Mouse (Mus musculus) heart, embryonic 12.5 days (tissue): ENCODE data around the gene Shpk. TPM values are rescaled to one million over a fixed set of nuclear protein-coding genes. Genes with fewer than 3 reads are reported as not detected.

Experiments
- ATAC-seq: fragments of 200-750 bp; cut with Nextera tagmentation; 2 replicates; pipeline ENCODE4 v1.8.0; 2017; ENCODE audit warnings: moderate TSS enrichment, moderate library complexity; ENCODE audit not compliant: insufficient number of reproducible peaks, low FRiP score
- H3K27ac ChIP-seq: fragments of 300-500 bp; sonication (generic); 2 replicates; pipeline ENCODE4 v1.5.1; 2016; ENCODE audit warnings: mild to moderate bottlenecking, moderate library complexity; ENCODE audit not compliant: poor library complexity, severe bottlenecking
- H3K27me3 ChIP-seq: fragments of 300-500 bp; sonication (generic); replicated peaks from 2 replicates; pipeline ENCODE4 v1.6.1; 2016; ENCODE audit warnings: mild to moderate bottlenecking, moderate library complexity
- H3K36me3 ChIP-seq: fragments of 300-500 bp; sonication (generic); 2 replicates; pipeline ENCODE4 v1.6.1; 2016; ENCODE audit warnings: mild to moderate bottlenecking, moderate library complexity
- H3K4me1 ChIP-seq: fragments of 300-500 bp; sonication (generic); replicated peaks from 2 replicates; pipeline ENCODE4 v1.6.1; 2016; ENCODE audit warnings: mild to moderate bottlenecking
- H3K4me2 ChIP-seq: fragments of 300-500 bp; sonication (generic); 2 replicates; pipeline ENCODE4 v1.6.1; 2016; ENCODE audit warnings: mild to moderate bottlenecking, moderate library complexity
- H3K4me3 ChIP-seq: fragments of 300-500 bp; sonication (generic); 2 replicates; pipeline ENCODE4 v1.5.1; 2016; ENCODE audit warnings: mild to moderate bottlenecking
- H3K9ac ChIP-seq: fragments of 300-500 bp; sonication (generic); 2 replicates; pipeline ENCODE4 v1.6.1; 2016; ENCODE audit warnings: mild to moderate bottlenecking, moderate library complexity
- H3K9me3 ChIP-seq: fragments of 300-500 bp; sonication (generic); replicated peaks from 2 replicates; pipeline ENCODE4 v1.6.1; 2016; ENCODE audit warnings: mild to moderate bottlenecking, moderate library complexity
- WGBS: fragments of 180-500 bp; shearing (Covaris S2); methylation state at CpG from one replicate; pipeline ENCODE4 v1.1.7; 2016; 5-methylcytosine and 5-hydroxymethylcytosine counted together
- polyA plus RNA-seq: library from polyadenylated mRNA; unstranded; fragments of >200 nt; fragmentation: Nextera tagmentation; extraction: Ambion mirVana; gene quantifications from 2 replicates; pipeline ENCODE4 v1.2.1, GENCODE M21; 2016

Shpk gene
- polyA plus RNA-seq, 1 experiment from 2014 or later = 0.54 TPM

DNA sequence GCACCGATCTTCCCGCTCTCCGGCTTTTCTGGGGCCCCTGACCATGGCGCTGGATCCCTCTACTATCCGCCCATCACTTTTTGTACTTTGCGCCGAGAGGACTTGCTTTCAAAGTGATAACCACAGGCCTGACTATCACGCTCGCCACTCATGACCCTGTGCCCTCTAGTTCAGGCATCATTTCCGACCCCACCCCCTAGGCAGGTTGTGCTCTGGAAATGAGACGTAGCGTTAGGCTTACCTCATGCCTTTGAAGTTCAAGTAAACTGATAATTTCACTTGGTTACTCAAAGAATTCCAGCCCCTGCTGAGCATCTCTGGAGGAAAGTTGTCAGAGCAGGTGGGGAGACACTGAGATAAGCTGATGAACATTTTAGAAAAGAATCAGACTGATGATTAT, 619 bp downstream of the Shpk start:
- no peaks in the 10 kb centered on the region for H3K9me3 ChIP-seq
- H3K4me3 ChIP-seq = peak overlapping the region; percentile 69
- H3K4me2 ChIP-seq = peak overlapping the region; percentile 94
- H3K27ac ChIP-seq = no peak overlapping the region
- 2% methylated on average over 12 of the region's 12 CpGs for WGBS
- peaks cover 10% of the 10 kb centered on the region; the same call in 1 of the 2 replicates for H3K4me1 ChIP-seq
- ATAC-seq = no peak
- no peaks in the 10 kb centered on the region for H3K27me3 ChIP-seq
- peak overlapping the region; percentile 84 for H3K9ac ChIP-seq
- H3K36me3 ChIP-seq = peaks cover 4% of the 10 kb centered on the region

DNA sequence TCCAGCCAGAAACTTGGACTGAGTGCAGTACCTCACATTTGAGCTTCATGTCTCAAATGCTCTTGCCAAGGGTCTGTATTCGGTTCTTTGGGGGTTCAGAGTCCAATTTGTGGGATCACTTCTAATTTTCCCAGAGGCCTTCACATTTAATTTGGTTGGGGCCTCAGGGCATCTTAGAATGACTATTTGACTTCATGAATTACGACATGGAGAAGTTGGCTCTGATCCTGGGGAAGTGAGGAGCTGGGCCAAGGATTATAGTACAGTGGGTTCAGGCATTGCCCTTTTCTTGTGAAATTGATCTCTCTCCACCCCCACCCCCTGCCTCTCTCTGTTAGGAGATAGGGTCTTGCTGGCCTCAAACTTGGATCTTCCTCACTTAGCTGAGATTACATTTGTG, 1.8 kb downstream of the Shpk start:
- 83% methylated on average over 2 of the region's 2 CpGs for WGBS
- H3K9ac ChIP-seq = no peak overlapping the region
- H3K27me3 ChIP-seq = no peaks in the 10 kb centered on the region
- H3K27ac ChIP-seq = no peak overlapping the region
- H3K36me3 ChIP-seq = no peaks in the 10 kb centered on the region
- H3K9me3 ChIP-seq = no peaks in the 10 kb centered on the region
- no peak for ATAC-seq
- H3K4me3 ChIP-seq = no peak overlapping the region
- H3K4me2 ChIP-seq = no peak overlapping the region
- H3K4me1 ChIP-seq = peaks cover 10% of the 10 kb centered on the region; the same call in 1 of the 2 replicates

DNA sequence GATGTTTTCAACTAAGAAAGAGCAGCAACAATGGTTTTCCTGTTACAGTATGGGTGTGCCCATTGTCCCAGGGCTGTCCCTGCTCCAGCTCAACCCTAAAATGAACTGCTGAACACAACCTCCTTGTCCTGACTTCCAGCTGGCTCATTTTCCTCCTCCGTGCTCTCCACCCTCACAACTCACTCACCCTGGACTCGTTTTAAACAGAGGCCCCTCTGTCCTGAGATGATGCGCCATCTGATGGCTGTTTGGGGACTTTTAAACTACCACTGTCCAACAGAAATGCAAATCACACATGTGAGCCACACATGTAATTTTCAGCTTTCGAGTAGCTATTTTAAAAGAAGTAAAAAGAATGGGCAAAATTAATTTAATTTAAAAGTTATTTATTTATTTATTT, 2.3 kb downstream of the Shpk start:
- H3K27me3 ChIP-seq = no peaks in the 10 kb centered on the region
- H3K9ac ChIP-seq = no peak overlapping the region
- no peak for ATAC-seq
- no peak overlapping the region for H3K4me2 ChIP-seq
- no peaks in the 10 kb centered on the region for H3K9me3 ChIP-seq
- H3K4me1 ChIP-seq = peaks cover 10% of the 10 kb centered on the region; the same call in 1 of the 2 replicates
- H3K36me3 ChIP-seq = no peaks in the 10 kb centered on the region
- no peak overlapping the region for H3K27ac ChIP-seq
- H3K4me3 ChIP-seq = no peak overlapping the region
- 31% methylated on average over 4 of the region's 4 CpGs for WGBS

DNA sequence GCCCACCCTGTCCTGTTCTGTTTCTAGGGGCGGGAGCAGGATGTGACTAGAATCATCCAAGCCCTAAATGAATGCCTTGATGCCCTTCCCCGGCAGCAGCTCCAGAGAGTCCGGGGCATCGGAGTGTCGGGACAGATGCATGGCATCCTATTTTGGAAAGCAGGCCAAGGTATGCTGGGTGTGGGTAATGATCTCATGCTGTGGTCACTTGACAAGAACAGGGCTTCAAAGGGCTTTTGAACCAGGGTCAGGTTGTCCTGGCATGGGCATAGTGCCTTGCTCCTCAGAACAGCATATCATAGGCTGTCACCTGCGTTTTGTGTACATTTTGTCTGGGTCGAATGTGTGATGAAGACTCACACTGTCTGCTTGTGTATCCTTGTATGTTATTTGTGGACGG, 4.6 kb downstream of the Shpk start:
- no peak overlapping the region for H3K9ac ChIP-seq
- no peak for ATAC-seq
- WGBS = 79% methylated on average over 8 of the region's 8 CpGs

DNA sequence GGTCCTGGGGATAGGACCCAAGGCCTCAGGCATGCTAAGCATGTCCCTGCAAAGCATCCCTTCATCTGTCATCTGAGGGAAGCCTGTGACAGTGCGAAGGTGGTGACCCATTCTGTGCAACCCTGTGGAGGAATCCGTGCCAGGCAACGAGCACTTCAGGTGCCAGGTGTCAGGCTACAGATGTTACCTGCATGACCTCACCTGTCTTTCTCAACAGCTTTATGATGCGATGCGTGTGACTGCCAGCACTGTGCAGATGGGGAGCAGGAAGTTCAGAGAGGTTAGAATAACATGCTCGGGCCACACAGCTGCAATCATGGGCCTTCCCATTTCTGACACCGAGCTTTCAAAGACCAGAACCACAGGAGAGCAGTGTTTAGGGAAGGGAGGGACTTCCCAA, 5.9 kb downstream of the Shpk start:
- H3K27ac ChIP-seq = no peak overlapping the region
- H3K36me3 ChIP-seq = no peaks in the 10 kb centered on the region
- no peaks in the 10 kb centered on the region for H3K9me3 ChIP-seq
- 64% methylated on average over 7 of the region's 7 CpGs for WGBS
- no peak for ATAC-seq
- no peak overlapping the region for H3K9ac ChIP-seq
- H3K27me3 ChIP-seq = no peaks in the 10 kb centered on the region
- H3K4me1 ChIP-seq = no peaks in the 10 kb centered on the region
- H3K4me2 ChIP-seq = no peak overlapping the region
- H3K4me3 ChIP-seq = no peak overlapping the region

More for the DNA sequence above, 4.6 kb downstream of the Shpk start:
- H3K36me3 ChIP-seq = no peaks in the 10 kb centered on the region
- H3K4me3 ChIP-seq = no peak overlapping the region
- H3K27ac ChIP-seq = no peak overlapping the region
- no peaks in the 10 kb centered on the region for H3K9me3 ChIP-seq
- H3K4me1 ChIP-seq = peaks cover 4% of the 10 kb centered on the region; the same call in 1 of the 2 replicates
- no peak overlapping the region for H3K4me2 ChIP-seq
- no peaks in the 10 kb centered on the region for H3K27me3 ChIP-seq

DNA sequence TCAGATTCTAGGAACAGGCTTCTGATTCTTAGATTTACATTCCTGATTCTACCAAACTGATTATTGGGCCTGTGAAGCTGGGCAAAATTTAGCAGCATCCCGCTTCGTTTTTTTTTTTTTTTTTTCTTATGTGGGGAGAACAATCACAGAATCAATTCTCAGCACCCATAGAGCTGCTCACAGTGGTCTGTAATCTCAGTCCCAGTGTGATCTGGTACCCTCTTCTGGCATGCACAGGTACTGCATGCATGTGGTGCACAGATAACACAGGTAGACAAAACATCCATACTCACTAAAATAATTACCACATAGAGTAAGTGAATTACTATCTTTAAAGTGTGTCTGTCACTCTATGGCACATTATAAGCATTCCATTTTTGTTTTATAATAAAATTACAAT, 8.4 kb downstream of the Shpk start:
- no peak overlapping the region for H3K9ac ChIP-seq
- no peaks in the 10 kb centered on the region for H3K9me3 ChIP-seq
- no peak overlapping the region for H3K4me2 ChIP-seq
- ATAC-seq = no peak
- no peak overlapping the region for H3K4me3 ChIP-seq
- WGBS = 69% methylated on average over 2 of the region's 2 CpGs
- no peak overlapping the region for H3K27ac ChIP-seq
- H3K4me1 ChIP-seq = no peaks in the 10 kb centered on the region
- H3K27me3 ChIP-seq = no peaks in the 10 kb centered on the region
- no peaks in the 10 kb centered on the region for H3K36me3 ChIP-seq

DNA sequence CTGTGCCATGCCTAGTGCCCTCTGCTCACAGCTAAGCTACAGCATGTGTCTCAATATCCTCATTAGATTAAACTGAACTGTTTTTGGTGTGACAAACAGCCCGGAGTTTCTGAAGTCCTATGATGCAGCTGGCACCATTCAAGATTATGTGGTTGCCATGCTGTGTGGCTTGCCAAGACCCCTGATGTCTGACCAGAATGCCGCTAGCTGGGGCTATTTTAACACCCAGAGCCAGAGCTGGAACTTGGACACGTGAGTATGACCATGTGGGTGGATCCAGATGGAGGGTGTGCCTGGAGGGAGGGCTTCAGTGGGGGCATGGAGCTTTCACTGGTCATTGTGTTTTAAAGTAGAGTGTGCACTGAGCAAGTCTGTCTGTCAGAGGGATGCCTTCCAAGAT, 14.7 kb downstream of the Shpk start:
- 65% methylated on average over 3 of the region's 3 CpGs for WGBS
- peaks cover 6% of the 10 kb centered on the region; the same call in 1 of the 2 replicates for H3K27me3 ChIP-seq
- H3K9me3 ChIP-seq = no peaks in the 10 kb centered on the region
- no peak overlapping the region for H3K27ac ChIP-seq
- H3K4me2 ChIP-seq = no peak overlapping the region
- ATAC-seq = no peak
- no peaks in the 10 kb centered on the region for H3K4me1 ChIP-seq
- no peak overlapping the region for H3K9ac ChIP-seq
- no peaks in the 10 kb centered on the region for H3K36me3 ChIP-seq
- no peak overlapping the region for H3K4me3 ChIP-seq

DNA sequence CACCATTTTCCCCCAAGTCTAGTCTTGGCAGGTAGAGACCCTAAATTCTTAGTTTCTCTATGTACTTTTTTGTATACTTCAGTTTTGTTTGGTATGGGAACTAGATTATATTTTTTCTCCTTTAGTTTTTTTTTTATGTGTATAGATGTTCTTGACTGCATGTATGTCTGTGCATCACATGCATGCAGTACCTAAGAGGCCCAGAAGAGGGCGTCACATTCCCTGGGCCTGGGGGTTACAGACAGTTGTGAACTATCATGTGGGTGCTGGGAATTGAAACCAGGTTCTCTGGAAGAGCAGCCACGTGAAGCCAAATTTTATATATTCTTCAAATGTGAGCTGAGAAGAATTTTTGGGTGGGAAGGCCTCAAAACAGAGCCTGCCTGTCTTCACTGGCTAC, 20.4 kb downstream of the Shpk start:
- Histone ChIP-seq H3K9me3 (no peaks in the 10 kb centered on the region; the same call in 1 of the 2 replicates), H3K4me3 (no peak overlapping the region), H3K9ac (no peak overlapping the region), H3K36me3 (no peaks in the 10 kb centered on the region), H3K4me2 (no peak overlapping the region), H3K27me3 (peaks cover 6% of the 10 kb centered on the region; the same call in 1 of the 2 replicates), H3K4me1 (no peaks in the 10 kb centered on the region), H3K27ac (no peak overlapping the region)
- no peak for ATAC-seq
- WGBS = 40% methylated on average over 2 of the region's 2 CpGs

DNA sequence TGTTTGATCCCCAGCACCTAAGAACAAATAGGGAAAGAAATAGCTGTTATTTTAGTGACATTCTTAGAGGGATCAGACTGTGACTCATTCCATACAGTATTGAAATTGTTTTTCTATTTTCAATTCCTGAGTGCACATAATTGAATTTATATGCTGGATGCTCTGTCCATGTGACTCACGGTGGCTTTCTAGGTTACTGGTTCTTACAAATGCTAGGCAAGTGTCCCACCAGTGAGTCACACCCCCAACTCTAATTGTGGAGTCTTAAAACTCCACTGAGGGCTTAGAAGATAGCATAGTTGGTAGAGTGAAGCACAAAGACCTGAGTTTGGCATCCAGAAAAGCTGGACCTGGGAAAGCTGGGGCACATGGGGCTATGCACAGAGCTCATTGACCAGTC, 21.4 kb downstream of the Shpk start:
- whole genome bisulfite sequencing = 83% methylated on average over 1 of the region's 1 CpGs
- no peaks in the 10 kb centered on the region for H3K27me3 ChIP-seq
- no peaks in the 10 kb centered on the region; the same call in 1 of the 2 replicates for H3K9me3 ChIP-seq
- no peak overlapping the region for H3K27ac ChIP-seq
- H3K4me2 ChIP-seq = no peak overlapping the region
- H3K4me1 ChIP-seq = no peaks in the 10 kb centered on the region
- H3K36me3 ChIP-seq = no peaks in the 10 kb centered on the region
- no peak overlapping the region for H3K4me3 ChIP-seq
- H3K9ac ChIP-seq = no peak overlapping the region
- no peak for ATAC-seq

DNA sequence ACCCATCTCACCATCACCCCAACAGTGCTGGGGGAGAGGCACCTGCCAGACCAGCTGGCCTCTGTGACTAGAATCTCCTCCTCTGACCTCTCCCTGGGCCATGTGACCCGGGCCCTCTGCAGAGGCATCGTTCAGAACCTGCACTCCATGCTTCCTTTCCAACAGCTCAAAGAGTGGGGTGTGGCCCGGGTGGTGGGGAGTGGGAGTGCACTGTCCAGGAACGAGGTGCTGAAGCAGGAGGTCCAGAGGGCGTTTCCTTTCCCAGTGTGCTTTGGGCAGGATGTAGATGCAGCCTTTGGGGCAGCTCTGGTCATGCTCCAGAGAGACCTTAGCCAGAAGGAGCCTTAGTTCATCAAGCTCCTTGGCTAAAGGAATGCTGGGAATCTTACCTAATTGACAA, 23.6 kb downstream of the Shpk start:
- 28% methylated on average over 5 of the region's 5 CpGs for WGBS
- Histone ChIP-seq H3K9ac (no peak overlapping the region), H3K27me3 (no peaks in the 10 kb centered on the region), H3K4me2 (no peak overlapping the region), H3K9me3 (no peaks in the 10 kb centered on the region; the same call in 1 of the 2 replicates), H3K36me3 (no peaks in the 10 kb centered on the region), H3K4me3 (no peak overlapping the region), H3K4me1 (no peaks in the 10 kb centered on the region), H3K27ac (no peak overlapping the region)
- ATAC-seq = peak; percentile 33; the same call in 1 of the 2 replicates

DNA sequence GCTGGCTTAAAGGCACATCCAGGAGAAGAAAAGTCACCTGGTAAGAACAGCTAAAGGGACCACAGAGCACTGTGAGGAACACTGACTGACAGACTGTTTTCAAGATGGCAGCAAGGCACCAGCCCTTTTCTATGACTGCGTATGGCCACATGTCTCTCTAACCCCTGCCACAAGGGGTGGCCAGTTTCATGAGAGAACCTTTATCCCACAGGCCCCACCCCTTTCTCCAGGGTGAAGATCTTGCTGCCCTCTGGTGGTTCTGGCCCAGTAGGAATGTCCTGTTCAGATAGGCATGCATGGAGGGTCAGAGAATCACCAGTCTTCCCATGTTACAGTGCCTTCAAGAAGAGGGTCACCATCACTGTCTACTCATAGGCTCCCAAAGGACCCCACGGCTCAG, 24.7 kb downstream of the Shpk start:
- no peak for ATAC-seq
- Histone ChIP-seq H3K4me3 (no peak overlapping the region), H3K27ac (no peak overlapping the region), H3K36me3 (no peaks in the 10 kb centered on the region), H3K4me1 (no peaks in the 10 kb centered on the region), H3K4me2 (no peak overlapping the region), H3K9me3 (peaks cover 2% of the 10 kb centered on the region; the same call in 1 of the 2 replicates), H3K27me3 (no peaks in the 10 kb centered on the region), H3K9ac (no peak overlapping the region)
- WGBS = 68% methylated on average over 2 of the region's 2 CpGs

DNA sequence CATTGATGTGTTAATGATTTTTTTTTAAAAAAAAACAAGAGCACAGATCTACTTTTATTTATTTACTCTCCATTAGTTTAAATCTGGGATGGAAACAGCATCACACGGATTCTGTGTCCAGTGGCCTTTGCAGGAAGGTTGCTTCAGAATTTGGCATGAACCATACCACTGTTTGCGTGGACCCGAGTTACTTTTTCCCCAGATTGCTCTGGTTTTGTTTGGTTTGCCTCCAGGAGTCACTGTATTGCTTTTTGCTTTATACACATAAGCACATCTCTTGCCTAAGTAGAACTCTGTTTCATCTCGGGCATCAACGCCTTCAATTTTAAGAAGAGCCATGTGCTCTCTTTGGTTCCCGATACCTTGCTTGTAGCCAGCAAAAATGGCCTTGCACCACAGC, 26.6 kb downstream of the Shpk start:
- Histone ChIP-seq H3K9me3 (0 out of 2 replicates have a peak, but pooled peaks cover 4% of the 10 kb centered on the region), H3K4me1 (no peaks in the 10 kb centered on the region), H3K9ac (no peak overlapping the region), H3K27ac (no peak overlapping the region), H3K36me3 (no peaks in the 10 kb centered on the region), H3K27me3 (no peaks in the 10 kb centered on the region), H3K4me3 (no peak overlapping the region), H3K4me2 (no peak overlapping the region)
- WGBS = 80% methylated on average over 6 of the region's 6 CpGs
- ATAC-seq = no peak
